ENCODE assay signal across 17 mouse cellular contexts in the genomic region with DNA sequence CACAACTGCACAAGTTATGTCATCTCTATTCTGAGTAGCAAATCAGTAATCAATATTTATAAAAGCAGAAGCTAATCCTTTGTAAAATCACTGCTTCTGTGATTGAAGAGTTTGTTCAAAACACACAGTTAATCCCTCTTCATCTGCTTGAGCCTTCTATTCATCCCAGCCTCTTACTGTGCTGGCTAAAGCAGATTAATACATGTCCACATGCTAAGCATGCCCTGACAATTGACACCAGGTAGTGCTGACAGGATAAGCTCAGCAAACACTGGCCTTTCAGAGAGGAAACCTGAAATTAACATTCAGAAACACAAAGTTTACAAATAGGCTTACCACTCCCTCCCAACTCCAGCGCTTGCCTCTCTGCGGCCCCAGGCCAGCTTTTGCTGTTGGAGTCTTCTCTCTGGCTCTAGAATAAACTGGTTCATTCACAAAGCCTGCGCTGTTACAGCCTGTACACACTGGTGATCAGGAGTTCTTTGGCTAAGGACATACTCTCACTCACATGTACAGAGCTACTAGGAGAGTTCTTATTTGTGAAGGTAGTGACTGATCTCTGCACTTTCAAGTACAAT.
DNase-seq lines count a peak whose midpoint lies in the region; ATAC-seq lines count a peak whose summit lies in the region.
"Had no signal": no experiment of that assay in that cellular context is flagged by ENCODE, and none has a peak within 500 bp of the region (broad histone marks: within the 10 kb centered on the region; RNA-seq: fewer than 3 reads in every experiment).

No protein-coding gene starts in this region.

- 0 out of 2 replicates have a peak, but pooled peaks cover 2% of the 10 kb centered on the region for H3K9me3 ChIP-seq in midbrain, embryonic 10.5 days (replicated peaks)
- no peaks in the 10 kb centered on the region for H3K9me3 ChIP-seq in midbrain, embryonic 13.5 days
- H3K9me3 ChIP-seq: heart, embryonic 15.5 days; hindbrain, embryonic 10.5 days had no signal

- peaks cover 100% of the 10 kb centered on the region for H3K27me3 ChIP-seq in midbrain, embryonic 10.5 days (ENCODE audit: low read depth, poor library complexity, severe bottlenecking)
- peaks cover 72% of the 10 kb centered on the region for H3K27me3 ChIP-seq in midbrain, embryonic 13.5 days
- H3K27me3 ChIP-seq: heart, embryonic 15.5 days had no signal

- H3K4me1 ChIP-seq in midbrain, embryonic 10.5 days, result no peaks in the 10 kb centered on the region
- H3K4me1 ChIP-seq in midbrain, embryonic 13.5 days (replicated peaks), result no peaks in the 10 kb centered on the region

- no peak overlapping the region for H3K27ac ChIP-seq in midbrain, embryonic 10.5 days (replicated peaks)
- no peak overlapping the region for H3K27ac ChIP-seq in midbrain, embryonic 13.5 days
- H3K27ac ChIP-seq: heart, embryonic 15.5 days; hindbrain, embryonic 10.5 days had no signal

- H3K4me3 ChIP-seq in midbrain, embryonic 10.5 days, result no peak overlapping the region
- H3K4me3 ChIP-seq in midbrain, embryonic 13.5 days (replicated peaks), result no peak overlapping the region
- H3K4me3 ChIP-seq: heart, embryonic 15.5 days; hindbrain, embryonic 10.5 days had no signal

- 28% methylated on average over 3 of the region's 3 CpGs for WGBS in midbrain, embryonic 10.5 days
- WGBS in midbrain, embryonic 13.5 days, result 15% methylated on average over 3 of the region's 3 CpGs

- no peak overlapping the region for H3K4me2 ChIP-seq in midbrain, embryonic 13.5 days (replicated peaks)
- H3K4me2 ChIP-seq: heart, embryonic 15.5 days; liver, embryonic 11.5 days had no signal

- no peaks in the 10 kb centered on the region for H3K36me3 ChIP-seq in midbrain, embryonic 10.5 days
- no peaks in the 10 kb centered on the region for H3K36me3 ChIP-seq in midbrain, embryonic 13.5 days
- H3K36me3 ChIP-seq: heart, embryonic 15.5 days; hindbrain, embryonic 10.5 days had no signal

- peak; percentile 39 to 48 for DNase-seq in cerebellum, postnatal 10 days
- DNase-seq in cerebellum, adult 9-11 months, result no peak
- DNase-seq in midbrain, embryonic 10.5 days (ENCODE audit: low spot score), result peak; percentile 44
- peak; percentile 47 for DNase-seq in embryo, embryonic 11 days
- DNase-seq in retina, embryonic 14.5 days (ENCODE audit: low spot score), result peak; percentile 42
- DNase-seq in kidney, postnatal 14 days, result no peak
- no peak for DNase-seq in liver
- DNase-seq: heart, adult 11 months; kidney, postnatal 36 days; right cerebral cortex, adult 18-20 months; spleen, adult 18-20 months; thymus, postnatal 25 days had no signal

- H3K9ac ChIP-seq in midbrain, embryonic 13.5 days (replicated peaks), result no peak overlapping the region
- H3K9ac ChIP-seq: heart, embryonic 15.5 days had no signal

- ATAC-seq in midbrain, embryonic 13.5 days, result no peak
- ATAC-seq: intestine, postnatal 0 days had no signal

Comparison
In these comparisons a context has a peak if more than half of its experiments do, and no peak if none do; other contexts are left out.
1. DNase-seq: peak in cerebellum, postnatal 10 days (2 of 2), midbrain, embryonic 10.5 days (single experiment), embryo, embryonic 11 days (single experiment) and retina, embryonic 14.5 days (single experiment); none in cerebellum, adult 9-11 months (single experiment), kidney, postnatal 14 days (single experiment) and liver (single experiment).